Mouse (Mus musculus): ENCODE measurements around the gene Pex5.

DNA sequence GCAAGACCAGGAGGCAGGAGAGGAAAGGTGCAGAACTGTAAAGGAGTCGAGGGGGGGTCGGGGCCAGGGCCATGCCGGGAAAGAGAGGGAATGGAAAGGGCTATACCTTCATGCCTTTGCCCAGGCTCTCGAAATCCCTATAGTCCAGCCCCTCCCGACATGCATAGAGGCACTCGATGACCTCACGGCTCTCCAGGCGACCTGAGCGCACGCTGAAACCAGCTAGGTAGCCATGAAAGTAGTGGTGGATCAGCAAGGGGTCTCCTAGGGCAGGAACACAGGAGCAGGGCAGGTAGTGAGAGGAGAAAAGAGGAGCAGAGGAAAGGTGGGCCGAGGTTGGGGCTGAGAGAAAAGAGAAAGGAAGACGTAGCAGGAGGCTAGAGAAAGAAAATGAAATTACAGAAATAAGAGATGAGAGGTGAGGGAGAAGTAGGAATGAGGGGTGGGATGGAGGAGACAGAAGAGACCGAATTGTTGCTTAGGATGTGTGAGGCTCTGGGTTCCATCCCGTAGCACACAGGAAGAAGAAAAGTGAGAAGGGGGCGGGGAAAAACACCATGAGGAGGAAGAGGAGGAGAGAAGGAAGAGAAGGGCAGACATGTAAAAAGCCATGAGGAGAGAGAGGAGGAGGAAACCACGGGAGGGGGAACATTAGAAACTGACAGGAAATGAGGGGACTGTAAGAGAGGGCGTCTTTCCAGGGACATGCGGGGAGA is 35.0 kb upstream of the Pex5 start:
- no peak for TF ChIP-seq EP300 (optimal IDR thresholded peaks at IDR 0.05)
- TF ChIP-seq CTCF (IDR thresholded peaks at IDR 0.05; ENCODE audit: low read depth) = no peak

All from stomach, postnatal 0 days (tissue).